Mouse (Mus musculus) spleen, postnatal 4 days (tissue): ENCODE measurements around the gene Olfr935.

Experiments used
- DNase-seq, 2 experiments: peaks; one replicate each; pipeline ENCODE4 v3.0.0; 2022; ENCODE audit warnings: low spot score in 2 of 2

The Olfr935 gene

GRCm38 (mm10) chr9:38999583-38999982 is at the start of gene Olfr935:
Gene Olfr935, minus strand, starts transcription at chr9:38999683.
- no peak for DNase-seq

- DNase-seq, result no peak
These were observed 23.8 kb upstream of the Olfr935 start, which contains the start of gene Olfr146 for GRCm38 (mm10) chr9:39023277-39023676. Gene Olfr146, minus strand, starts transcription at chr9:39023377.

DNA sequence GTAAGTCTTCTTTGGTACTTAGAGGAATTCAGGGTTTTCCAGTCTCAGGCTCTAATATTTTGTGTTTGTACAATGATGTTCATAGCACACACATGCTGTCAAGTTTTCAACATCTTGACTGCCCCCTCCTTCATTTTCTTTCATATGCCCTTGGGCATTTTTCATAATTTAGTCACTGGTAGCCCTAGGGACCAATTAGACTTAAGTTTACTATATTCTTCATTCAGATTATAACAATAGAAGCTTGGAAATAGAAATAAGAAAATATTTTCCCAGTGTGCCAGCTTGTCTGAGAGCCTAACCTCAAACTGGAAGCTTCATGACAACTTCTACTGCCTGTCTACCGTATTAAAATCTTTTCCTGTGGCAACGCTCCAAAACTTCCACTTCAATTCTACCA is 11.3 kb downstream of the Olfr935 start, which contains the start of gene Olfr934:
Gene Olfr934, minus strand, starts transcription at position 101 of the 400 bp plus-strand sequence.
- no peak for DNase-seq

DNA sequence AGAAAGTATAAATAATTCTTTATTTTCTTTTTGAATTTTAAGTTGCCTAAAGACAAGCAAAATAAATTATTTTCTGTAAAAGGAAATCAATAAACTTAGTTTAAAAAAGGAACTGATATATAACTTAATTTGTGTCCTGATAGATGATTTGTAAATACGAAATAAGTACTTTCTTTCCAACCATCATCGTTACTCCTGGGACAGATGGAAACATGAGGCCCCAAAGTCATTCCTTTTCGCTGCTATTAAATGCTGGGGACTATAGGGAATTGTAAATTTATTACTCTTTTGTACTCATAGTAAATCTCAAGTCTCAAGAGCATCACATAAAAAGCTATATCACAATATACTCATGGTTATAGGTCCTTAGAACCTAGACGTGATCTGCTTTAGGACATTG is 27.5 kb downstream of the Olfr935 start, which contains the start of gene Olfr933:
Gene Olfr933, plus strand, starts transcription at position 301 of the 400 bp plus-strand sequence.
- no peak for DNase-seq

DNA sequence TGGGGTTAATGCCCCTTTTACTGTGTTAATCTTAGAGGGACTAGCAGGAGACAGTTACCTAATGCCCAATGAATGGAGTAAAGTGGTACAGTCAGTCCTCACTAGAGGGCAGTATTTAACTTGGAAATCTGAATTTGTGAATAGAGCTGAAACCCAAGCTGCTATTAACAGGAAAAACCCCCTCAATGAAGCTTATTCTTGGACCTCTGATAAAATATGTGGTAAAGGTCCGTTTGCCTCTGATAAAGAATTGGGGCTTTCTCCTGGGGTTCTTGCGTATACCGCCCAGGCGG is 45.4 kb downstream of the Olfr935 start:
- no peak for DNase-seq

GRCm38 (mm10) chr9:38953401-38954123 is 45.9 kb downstream of the Olfr935 start:
- DNase-seq, result no peak
